13 mouse cellular contexts compared by ENCODE assay signal in genomic region chr3:144425041-144425448, GRCm38 (mm10).
A peak's percentile ranks its signal among the peaks of the same experiment; 100 is the strongest.
DNase-seq lines count a peak whose midpoint lies in the region; ATAC-seq and TF ChIP-seq lines count a peak whose summit lies in the region.
"Had no signal": no experiment of that assay in that cellular context is flagged by ENCODE, and none has a peak within 500 bp of the region (broad histone marks: within the 10 kb centered on the region; RNA-seq: fewer than 3 reads in every experiment).

No protein-coding gene starts in this region.

- DNase-seq in hindbrain, embryonic 10.5 days (ENCODE audit: low spot score): no peak
- DNase-seq in hindbrain, embryonic 11.5 days (ENCODE audit: low spot score): no peak
- DNase-seq in adrenal gland, postnatal 36 days: peak; percentile 65 to 66
- peak; percentile 57 for DNase-seq in left cerebral cortex, postnatal 4 days
- no peak for DNase-seq in liver, postnatal 0 days
- no peak for DNase-seq in thymus, postnatal 14 days
- DNase-seq: heart, adult 18-20 months; kidney, postnatal 25 days; retina, postnatal 1 day had no signal

- H3K4me1 ChIP-seq in hindbrain, embryonic 10.5 days (replicated peaks): peaks cover 20% of the 10 kb centered on the region
- no peaks in the 10 kb centered on the region; the same call in 1 of the 2 replicates for H3K4me1 ChIP-seq in hindbrain, embryonic 11.5 days (replicated peaks; ENCODE audit: control insufficient read depth, insufficient read depth, low read length)
- peaks cover 21% of the 10 kb centered on the region; the same call in 1 of the 2 replicates for H3K4me1 ChIP-seq in hindbrain, embryonic 15.5 days (replicated peaks)
- no peaks in the 10 kb centered on the region for H3K4me1 ChIP-seq in liver, postnatal 0 days (ENCODE audit: insufficient read depth)
- H3K4me1 ChIP-seq in kidney, embryonic 14.5 days (ENCODE audit: control insufficient read depth, insufficient read depth, low read length): no peaks in the 10 kb centered on the region

- H3K36me3 ChIP-seq in hindbrain, embryonic 10.5 days: peaks cover 9% of the 10 kb centered on the region; the same call in 1 of the 2 replicates
- no peaks in the 10 kb centered on the region for H3K36me3 ChIP-seq in hindbrain, embryonic 11.5 days (ENCODE audit: control insufficient read depth, insufficient read depth, low read length)
- no peaks in the 10 kb centered on the region for H3K36me3 ChIP-seq in hindbrain, embryonic 15.5 days
- no peaks in the 10 kb centered on the region for H3K36me3 ChIP-seq in liver, postnatal 0 days (replicated peaks; ENCODE audit: insufficient read depth, low read length)
- no peaks in the 10 kb centered on the region for H3K36me3 ChIP-seq in kidney, embryonic 14.5 days (ENCODE audit: control insufficient read depth, insufficient read depth, low read length)

- H3K4me2 ChIP-seq in hindbrain, embryonic 11.5 days (replicated peaks; ENCODE audit: low read depth, low read length): no peak overlapping the region
- no peak overlapping the region for H3K4me2 ChIP-seq in hindbrain, embryonic 15.5 days
- H3K4me2 ChIP-seq in liver, postnatal 0 days (ENCODE audit: low read depth, low read length): no peak overlapping the region
- no peak overlapping the region for H3K4me2 ChIP-seq in kidney, embryonic 14.5 days (replicated peaks; ENCODE audit: low read depth, low read length)

- TF ChIP-seq CTCF in liver, postnatal 0 days (IDR thresholded peaks at IDR 0.05; ENCODE audit: low read depth): no peak

- peak overlapping the region; percentile 16; the same call in 1 of the 2 replicates for H3K27ac ChIP-seq in hindbrain, embryonic 10.5 days
- no peak overlapping the region for H3K27ac ChIP-seq in hindbrain, embryonic 11.5 days (ENCODE audit: low read depth, low read length)
- peak overlapping the region; percentile 32 for H3K27ac ChIP-seq in hindbrain, embryonic 15.5 days (replicated peaks)
- H3K27ac ChIP-seq in liver, postnatal 0 days (ENCODE audit: low read depth): no peak overlapping the region
- H3K27ac ChIP-seq in kidney, embryonic 14.5 days (ENCODE audit: low read depth, low read length): no peak overlapping the region

- intact Hi-C loops in left cerebral cortex, postnatal 4 days (cut with DNase I): no loop called here

- 92% methylated on average over 4 of the region's 4 CpGs for WGBS in hindbrain, embryonic 10.5 days
- 90% methylated on average over 4 of the region's 4 CpGs for WGBS in hindbrain, embryonic 11.5 days
- 83% methylated on average over 4 of the region's 4 CpGs for WGBS in hindbrain, embryonic 15.5 days
- WGBS in liver, postnatal 0 days (ENCODE audit: insufficient replicate concordance): 82% methylated on average over 4 of the region's 4 CpGs
- 89% methylated on average over 4 of the region's 4 CpGs for WGBS in kidney, embryonic 14.5 days

- no peak for ATAC-seq in hindbrain, embryonic 11.5 days (ENCODE audit: low FRiP score)
- no peak for ATAC-seq in hindbrain, embryonic 15.5 days (ENCODE audit: low FRiP score, low read depth)
- ATAC-seq in liver, postnatal 0 days: no peak
- ATAC-seq in kidney, embryonic 14.5 days (ENCODE audit: low FRiP score, low TSS enrichment): no peak

- no peak overlapping the region for H3K9ac ChIP-seq in hindbrain, embryonic 11.5 days (ENCODE audit: low read depth, low read length)
- H3K9ac ChIP-seq in hindbrain, embryonic 15.5 days: no peak overlapping the region
- no peak overlapping the region for H3K9ac ChIP-seq in liver, postnatal 0 days (replicated peaks)
- H3K9ac ChIP-seq in kidney, embryonic 14.5 days (ENCODE audit: low read depth, low read length): no peak overlapping the region

- TF ChIP-seq EP300 in liver, postnatal 0 days (IDR thresholded peaks at IDR 0.05; ENCODE audit: low read depth): no peak

- no peak overlapping the region for H3K4me3 ChIP-seq in hindbrain, embryonic 10.5 days
- H3K4me3 ChIP-seq in hindbrain, embryonic 11.5 days (ENCODE audit: low read depth, low read length): no peak overlapping the region
- H3K4me3 ChIP-seq in hindbrain, embryonic 15.5 days: no peak overlapping the region
- no peak overlapping the region for H3K4me3 ChIP-seq in liver, postnatal 0 days (ENCODE audit: low read depth, low read length)
- H3K4me3 ChIP-seq in kidney, embryonic 14.5 days (ENCODE audit: low read length): no peak overlapping the region
- H3K4me3 ChIP-seq: megakaryocyte, embryonic 14.5 days had no signal

- no peaks in the 10 kb centered on the region for H3K27me3 ChIP-seq in hindbrain, embryonic 10.5 days (ENCODE audit: insufficient read depth, poor library complexity, severe bottlenecking)
- no peaks in the 10 kb centered on the region for H3K27me3 ChIP-seq in hindbrain, embryonic 11.5 days (ENCODE audit: control insufficient read depth, insufficient read depth, low read length)
- no peaks in the 10 kb centered on the region for H3K27me3 ChIP-seq in hindbrain, embryonic 15.5 days
- no peaks in the 10 kb centered on the region for H3K27me3 ChIP-seq in liver, postnatal 0 days (ENCODE audit: insufficient read depth, low read length)
- H3K27me3 ChIP-seq in kidney, embryonic 14.5 days (ENCODE audit: control insufficient read depth, insufficient read depth, low read length): no peaks in the 10 kb centered on the region

- H3K9me3 ChIP-seq in hindbrain, embryonic 10.5 days: 0 out of 2 replicates have a peak, but pooled peaks cover 2% of the 10 kb centered on the region
- H3K9me3 ChIP-seq in hindbrain, embryonic 11.5 days (ENCODE audit: control insufficient read depth, low read length): no peaks in the 10 kb centered on the region
- H3K9me3 ChIP-seq in hindbrain, embryonic 15.5 days: no peaks in the 10 kb centered on the region
- no peaks in the 10 kb centered on the region for H3K9me3 ChIP-seq in liver, postnatal 0 days (ENCODE audit: low read length)
- H3K9me3 ChIP-seq in kidney, embryonic 14.5 days (ENCODE audit: control insufficient read depth, low read length): no peaks in the 10 kb centered on the region
- H3K9me3 ChIP-seq: G1E; megakaryocyte, embryonic 14.5 days had no signal

Comparison
In these comparisons a context has a peak if more than half of its experiments do, and no peak if none do; other contexts are left out.
1. H3K27ac ChIP-seq: peak in hindbrain, embryonic 10.5 days (single experiment) and hindbrain, embryonic 15.5 days (single experiment); none in hindbrain, embryonic 11.5 days (single experiment), liver, postnatal 0 days (single experiment) and kidney, embryonic 14.5 days (single experiment).
2. DNase-seq: peak in adrenal gland, postnatal 36 days (2 of 2) and left cerebral cortex, postnatal 4 days (single experiment); none in hindbrain, embryonic 10.5 days (single experiment), hindbrain, embryonic 11.5 days (single experiment), liver, postnatal 0 days (single experiment) and thymus, postnatal 14 days (single experiment).